Mouse (Mus musculus): ENCODE measurements around the gene Zswim4. TPM values are rescaled to one million over a fixed set of nuclear protein-coding genes. Genes with fewer than 3 reads are reported as not detected.

The Zswim4 gene
- polyA plus RNA-seq, 1 experiment from 2014 or later: 24.7 TPM

GRCm38 (mm10) chr8:84197922-84198774, 38.7 kb downstream of the Zswim4 start:
- H3K4me2 ChIP-seq: peak overlapping the region; percentile 64
- H3K27ac ChIP-seq (ENCODE audit: low read depth, low read length): peak overlapping the region; percentile 89
- H3K4me1 ChIP-seq (ENCODE audit: control insufficient read depth, insufficient read depth, low read length): peaks cover 37% of the 10 kb centered on the region
- H3K36me3 ChIP-seq (ENCODE audit: control insufficient read depth, insufficient read depth, low read length): no peaks in the 10 kb centered on the region
- H3K9ac ChIP-seq (ENCODE audit: low read length): peak overlapping the region; percentile 63
- H3K9me3 ChIP-seq (ENCODE audit: control insufficient read depth, low read length): no peaks in the 10 kb centered on the region
- peak overlapping the region; percentile 46 for H3K4me3 ChIP-seq (ENCODE audit: low read depth, low read length)
- WGBS: under 1% methylated on average over 30 of the region's 30 CpGs
- ATAC-seq (ENCODE audit: low FRiP score) (peak; percentile 89), DNase-seq (ENCODE audit: low spot score, missing footprints) (peak; percentile 98)
- H3K27me3 ChIP-seq (ENCODE audit: control insufficient read depth, insufficient read depth, low read length): peaks cover 6% of the 10 kb centered on the region; the same call in 1 of the 2 replicates

- Histone ChIP-seq H3K4me3 (ENCODE audit: low read depth, low read length) (peak overlapping the region; percentile 46), H3K27me3 (ENCODE audit: control insufficient read depth, insufficient read depth, low read length) (peaks cover 6% of the 10 kb centered on the region; the same call in 1 of the 2 replicates), H3K9ac (ENCODE audit: low read length) (peak overlapping the region; percentile 63), H3K36me3 (ENCODE audit: control insufficient read depth, insufficient read depth, low read length) (no peaks in the 10 kb centered on the region), H3K9me3 (ENCODE audit: control insufficient read depth, low read length) (no peaks in the 10 kb centered on the region), H3K4me1 (ENCODE audit: control insufficient read depth, insufficient read depth, low read length) (peaks cover 42% of the 10 kb centered on the region), H3K27ac (ENCODE audit: low read depth, low read length) (peak overlapping the region; percentile 89), H3K4me2 (peak overlapping the region; percentile 64)
- ATAC-seq (ENCODE audit: low FRiP score): peak; percentile 65
- DNase-seq (ENCODE audit: low spot score, missing footprints): peak; percentile 100
- 2% methylated on average over 43 of the region's 43 CpGs for WGBS
Observed at GRCm38 (mm10) chr8:84197141-84197921, 39.5 kb downstream of the Zswim4 start.

GRCm38 (mm10) chr8:84194224-84194743, 42.6 kb downstream of the Zswim4 start:
- DNase-seq (ENCODE audit: low spot score, missing footprints) (peak; percentile 49), ATAC-seq (ENCODE audit: low FRiP score) (no peak)
- peaks cover 3% of the 10 kb centered on the region; the same call in 1 of the 2 replicates for H3K27me3 ChIP-seq (ENCODE audit: control insufficient read depth, insufficient read depth, low read length)
- H3K9ac ChIP-seq (ENCODE audit: low read length): no peak overlapping the region
- H3K9me3 ChIP-seq (ENCODE audit: control insufficient read depth, low read length): no peaks in the 10 kb centered on the region
- H3K27ac ChIP-seq (ENCODE audit: low read depth, low read length): no peak overlapping the region
- H3K4me1 ChIP-seq (ENCODE audit: control insufficient read depth, insufficient read depth, low read length): peaks cover 24% of the 10 kb centered on the region
- no peak overlapping the region for H3K4me2 ChIP-seq
- H3K36me3 ChIP-seq (ENCODE audit: control insufficient read depth, insufficient read depth, low read length): no peaks in the 10 kb centered on the region
- H3K4me3 ChIP-seq (ENCODE audit: low read depth, low read length): no peak overlapping the region
- WGBS: 76% methylated on average over 3 of the region's 3 CpGs

- no peak overlapping the region for H3K9ac ChIP-seq (ENCODE audit: low read length)
- ATAC-seq (ENCODE audit: low FRiP score) (no peak), DNase-seq (ENCODE audit: low spot score, missing footprints) (peak; percentile 87)
- H3K27me3 ChIP-seq (ENCODE audit: control insufficient read depth, insufficient read depth, low read length): peaks cover 3% of the 10 kb centered on the region; the same call in 1 of the 2 replicates
- no peak overlapping the region for H3K27ac ChIP-seq (ENCODE audit: low read depth, low read length)
- 78% methylated on average over 5 of the region's 5 CpGs for WGBS
- no peaks in the 10 kb centered on the region for H3K9me3 ChIP-seq (ENCODE audit: control insufficient read depth, low read length)
- H3K4me1 ChIP-seq (ENCODE audit: control insufficient read depth, insufficient read depth, low read length): peaks cover 19% of the 10 kb centered on the region
- no peak overlapping the region for H3K4me2 ChIP-seq
- H3K36me3 ChIP-seq (ENCODE audit: control insufficient read depth, insufficient read depth, low read length): no peaks in the 10 kb centered on the region
- no peak overlapping the region for H3K4me3 ChIP-seq (ENCODE audit: low read depth, low read length)
Observed at GRCm38 (mm10) chr8:84193566-84193965, 43.3 kb downstream of the Zswim4 start.

GRCm38 (mm10) chr8:84193161-84193560, 43.7 kb downstream of the Zswim4 start:
- peaks cover 15% of the 10 kb centered on the region for H3K4me1 ChIP-seq (ENCODE audit: control insufficient read depth, insufficient read depth, low read length)
- H3K27me3 ChIP-seq (ENCODE audit: control insufficient read depth, insufficient read depth, low read length): peaks cover 3% of the 10 kb centered on the region; the same call in 1 of the 2 replicates
- DNase-seq (ENCODE audit: low spot score, missing footprints) (no peak), ATAC-seq (ENCODE audit: low FRiP score) (no peak)
- H3K9me3 ChIP-seq (ENCODE audit: control insufficient read depth, low read length): no peaks in the 10 kb centered on the region
- WGBS: 76% methylated on average over 4 of the region's 4 CpGs
- no peaks in the 10 kb centered on the region for H3K36me3 ChIP-seq (ENCODE audit: control insufficient read depth, insufficient read depth, low read length)
- no peak overlapping the region for H3K9ac ChIP-seq (ENCODE audit: low read length)
- no peak overlapping the region for H3K27ac ChIP-seq (ENCODE audit: low read depth, low read length)
- no peak overlapping the region for H3K4me3 ChIP-seq (ENCODE audit: low read depth, low read length)
- no peak overlapping the region for H3K4me2 ChIP-seq

GRCm38 (mm10) chr8:84192555-84192954, 44.3 kb downstream of the Zswim4 start:
- Histone ChIP-seq H3K36me3 (ENCODE audit: control insufficient read depth, insufficient read depth, low read length) (no peaks in the 10 kb centered on the region), H3K9ac (ENCODE audit: low read length) (peak overlapping the region; percentile 42), H3K4me3 (ENCODE audit: low read depth, low read length) (no peak overlapping the region), H3K9me3 (ENCODE audit: control insufficient read depth, low read length) (no peaks in the 10 kb centered on the region), H3K4me1 (ENCODE audit: control insufficient read depth, insufficient read depth, low read length) (peaks cover 10% of the 10 kb centered on the region), H3K27me3 (ENCODE audit: control insufficient read depth, insufficient read depth, low read length) (peaks cover 4% of the 10 kb centered on the region), H3K27ac (ENCODE audit: low read depth, low read length) (peak overlapping the region; percentile 48; the same call in 1 of the 2 replicates), H3K4me2 (peak overlapping the region; percentile 28)
- 4% methylated on average over 33 of the region's 33 CpGs for whole genome bisulfite sequencing
- ATAC-seq (ENCODE audit: low FRiP score) (peak; percentile 55), DNase-seq (ENCODE audit: low spot score, missing footprints) (peak; percentile 96)

GRCm38 (mm10) chr8:84192023-84192422, 44.8 kb downstream of the Zswim4 start:
- WGBS: 54% methylated on average over 13 of the region's 13 CpGs
- ATAC-seq (ENCODE audit: low FRiP score) (peak; percentile 36; the same call in 1 of the 2 replicates), DNase-seq (ENCODE audit: low spot score, missing footprints) (no peak)
- H3K27me3 ChIP-seq (ENCODE audit: control insufficient read depth, insufficient read depth, low read length): peaks cover 6% of the 10 kb centered on the region
- peak overlapping the region; percentile 42 for H3K9ac ChIP-seq (ENCODE audit: low read length)
- H3K36me3 ChIP-seq (ENCODE audit: control insufficient read depth, insufficient read depth, low read length): no peaks in the 10 kb centered on the region
- H3K4me3 ChIP-seq (ENCODE audit: low read depth, low read length): no peak overlapping the region
- peaks cover 12% of the 10 kb centered on the region for H3K4me1 ChIP-seq (ENCODE audit: control insufficient read depth, insufficient read depth, low read length)
- peak overlapping the region; percentile 28 for H3K4me2 ChIP-seq
- no peaks in the 10 kb centered on the region for H3K9me3 ChIP-seq (ENCODE audit: control insufficient read depth, low read length)
- H3K27ac ChIP-seq (ENCODE audit: low read depth, low read length): peak overlapping the region; percentile 48

GRCm38 (mm10) chr8:84190191-84190867, 46.5 kb downstream of the Zswim4 start:
- H3K4me1 ChIP-seq (ENCODE audit: control insufficient read depth, insufficient read depth, low read length): peaks cover 16% of the 10 kb centered on the region
- DNase-seq (ENCODE audit: low spot score, missing footprints): no peak
- no peak overlapping the region for H3K27ac ChIP-seq (ENCODE audit: low read depth, low read length)
- H3K9me3 ChIP-seq (ENCODE audit: control insufficient read depth, low read length): no peaks in the 10 kb centered on the region
- no peak overlapping the region for H3K9ac ChIP-seq (ENCODE audit: low read length)
- no peak overlapping the region for H3K4me2 ChIP-seq
- ATAC-seq (ENCODE audit: low FRiP score): no peak
- no peak overlapping the region for H3K4me3 ChIP-seq (ENCODE audit: low read depth, low read length)
- no peaks in the 10 kb centered on the region for H3K36me3 ChIP-seq (ENCODE audit: control insufficient read depth, insufficient read depth, low read length)
- H3K27me3 ChIP-seq (ENCODE audit: control insufficient read depth, insufficient read depth, low read length): peaks cover 6% of the 10 kb centered on the region
- 89% methylated on average over 7 of the region's 7 CpGs for WGBS

Data from midbrain, embryonic 11.5 days (tissue).